Mouse (Mus musculus) megakaryocyte, embryonic 14.5 days (primary cell): Measurements from ENCODE around the gene Ager.

ENCODE experiments used
- FLI1 ChIP-seq: IDR thresholded peaks from 2 replicates; pipeline ENCODE4 v1.6.1; 2012; ENCODE audit warnings: low read length, inconsistent platforms, mixed read lengths
- GATA1 ChIP-seq: IDR thresholded peaks from 3 replicates; pipeline ENCODE4 v1.6.1; 2012; ENCODE audit warnings: mixed read lengths, low read length, inconsistent platforms, borderline replicate concordance

- TF ChIP-seq GATA1 (no peak), FLI1 (no peak)
These were observed 8.5 kb upstream of the Ager start for GRCm38 (mm10) chr17:34589206-34589605.
